8 mouse cellular contexts compared by ENCODE assay signal in the genomic region with DNA sequence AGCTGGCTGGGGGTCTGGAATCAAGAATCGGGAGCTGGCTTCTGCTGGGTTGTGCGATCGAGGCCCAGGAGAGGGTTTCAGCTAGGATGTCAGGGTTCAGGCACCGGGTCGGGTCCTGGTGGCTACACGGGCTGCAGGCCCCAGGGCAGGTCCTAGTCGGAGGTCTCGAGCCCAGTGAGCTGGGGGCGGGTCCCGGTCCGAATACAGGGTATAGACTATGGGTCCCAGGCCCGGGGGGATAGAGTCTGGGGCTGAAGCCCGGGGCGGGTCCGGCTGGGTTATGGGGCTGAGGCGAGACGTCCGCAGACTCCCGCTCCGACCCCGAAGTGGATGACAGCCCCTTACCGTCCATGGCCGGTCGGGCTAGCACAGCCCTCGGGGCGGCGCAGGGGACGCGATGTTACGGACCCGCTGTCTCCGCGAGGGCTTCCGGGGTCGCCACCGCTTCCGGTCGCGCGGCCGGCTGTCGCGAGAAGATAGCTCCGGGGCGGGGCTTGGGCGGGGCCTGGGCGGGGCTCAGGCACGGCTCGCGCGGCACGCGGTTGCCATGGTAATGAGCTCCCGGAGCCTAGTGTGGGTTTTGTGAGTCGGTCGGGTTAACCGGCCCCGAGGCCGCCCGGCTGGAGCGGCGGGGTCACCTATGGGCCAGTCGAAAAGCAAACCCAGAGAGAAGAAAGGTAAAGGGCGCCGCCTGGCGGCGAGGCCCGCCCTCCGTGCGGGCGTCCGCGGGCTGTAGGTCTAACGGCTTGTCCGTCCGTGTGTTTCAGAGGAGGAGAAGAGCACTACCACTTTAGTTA. TPM values are rescaled to one million over a fixed set of nuclear protein-coding genes. Genes with fewer than 3 reads are reported as not detected.
DNase-seq lines count a peak whose midpoint lies in the region; ATAC-seq lines count a peak whose summit lies in the region.

Gene Chmp1a, minus strand, starts transcription at position 443 of the 797 bp plus-strand sequence.
Gene Spata33, plus strand, starts transcription at position 512 of the 797 bp plus-strand sequence.

- peaks cover 3% of the 10 kb centered on the region for H3K36me3 ChIP-seq in forebrain, embryonic 16.5 days (ENCODE audit: control insufficient read depth, insufficient read depth)
- peaks cover 11% of the 10 kb centered on the region for H3K36me3 ChIP-seq in lung, embryonic 16.5 days (ENCODE audit: control insufficient read depth, insufficient read depth, low read length)

- no peaks in the 10 kb centered on the region; the same call in 1 of the 2 replicates for H3K27me3 ChIP-seq in forebrain, embryonic 16.5 days (replicated peaks; ENCODE audit: control insufficient read depth, insufficient read depth, low read length)
- H3K27me3 ChIP-seq in lung, embryonic 16.5 days (ENCODE audit: control insufficient read depth, insufficient read depth, low read depth, low read length), result no peaks in the 10 kb centered on the region

- intact Hi-C loops in heart, postnatal 36 days (cut with DNase I), result no loop called here

- peak within 1 kb of the TSS; percentile 77 for H3K9ac ChIP-seq in forebrain, embryonic 16.5 days (replicated peaks; ENCODE audit: low read depth, low read length)
- H3K9ac ChIP-seq in lung, embryonic 16.5 days (ENCODE audit: low read length), result peak within 1 kb of the TSS; percentile 98

- H3K9me3 ChIP-seq in forebrain, embryonic 16.5 days (ENCODE audit: control insufficient read depth, low read length), result no peaks in the 10 kb centered on the region
- no peaks in the 10 kb centered on the region for H3K9me3 ChIP-seq in lung, embryonic 16.5 days (ENCODE audit: control insufficient read depth, low read length)

- WGBS in forebrain, embryonic 16.5 days, result under 1% methylated on average over 75 of the region's 76 CpGs
- under 1% methylated on average over 62 of the region's 76 CpGs for WGBS in lung, embryonic 16.5 days

- H3K4me3 ChIP-seq in forebrain, embryonic 16.5 days (replicated peaks; ENCODE audit: low read length), result peak within 1 kb of the TSS; percentile 64
- peak within 1 kb of the TSS; percentile 92 for H3K4me3 ChIP-seq in lung, embryonic 16.5 days (ENCODE audit: low read length)

- no peak within 1 kb of the TSS for H3K27ac ChIP-seq in forebrain, embryonic 16.5 days (ENCODE audit: low read length)
- H3K27ac ChIP-seq in lung, embryonic 16.5 days (ENCODE audit: low read length), result peak within 1 kb of the TSS; percentile 35

- peak; percentile 55 for DNase-seq in MEL-GATA-1-ER (ENCODE audit: extremely low read depth, low read depth)
- peak; percentile 85 to 88 for DNase-seq in cerebellum, adult 18-20 months
- peak; percentile 83 to 91 for DNase-seq in heart, postnatal 36 days
- DNase-seq in layer of hippocampus, adult 8-10 months (ENCODE audit: low spot score in 2 of 2), result peak; percentile 82 to 85
- DNase-seq in ovary, adult 18-20 months (ENCODE audit: low spot score), result peak; percentile 95
- DNase-seq in thymus, postnatal 0 days (ENCODE audit: low spot score), result peak; percentile 93

- peak; percentile 97 for ATAC-seq in forebrain, embryonic 16.5 days
- ATAC-seq in lung, embryonic 16.5 days (ENCODE audit: low read depth), result peak; percentile 97

- H3K4me2 ChIP-seq in forebrain, embryonic 16.5 days (ENCODE audit: low read length), result peak within 1 kb of the TSS; percentile 92
- H3K4me2 ChIP-seq in lung, embryonic 16.5 days (ENCODE audit: low read depth, low read length), result peak within 1 kb of the TSS; percentile 88

- peaks cover 15% of the 10 kb centered on the region for H3K4me1 ChIP-seq in forebrain, embryonic 16.5 days (replicated peaks; ENCODE audit: control insufficient read depth, insufficient read depth, low read length)
- peaks cover 13% of the 10 kb centered on the region for H3K4me1 ChIP-seq in lung, embryonic 16.5 days (replicated peaks; ENCODE audit: control insufficient read depth, insufficient read depth, low read length)

RNA-seq across cellular contexts. Expression of gene Chmp1a, which starts in this region (rescaled TPM):
- 238 and 248 TPM in 2 replicates for polyA plus RNA-seq in forebrain, embryonic 16.5 days (2015; fragmentation: Nextera tagmentation; extraction: Ambion mirVana)
- 10 to 100 TPM; 53.9 to 69.1 TPM for total RNA-seq in heart, postnatal 36 days (2021)
- total RNA-seq in layer of hippocampus, adult 8-10 months (2022), result 100 to 1,000 TPM in 3 of 4 experiments, 10 to 100 TPM in 1; 95.9 to 131 (median 123) TPM
- 138 and 147 TPM in 2 replicates for polyA plus RNA-seq in lung, embryonic 16.5 days (2015; fragmentation: Nextera tagmentation; extraction: Ambion mirVana)
- 144 and 151 TPM in 2 replicates for polyA plus RNA-seq in thymus, postnatal 0 days (2015; fragmentation: Nextera tagmentation; extraction: Ambion mirVana)

RNA-seq across cellular contexts. Expression of gene Spata33, which starts in this region (rescaled TPM):
- 5.9 and 6.3 TPM in 2 replicates for polyA plus RNA-seq in forebrain, embryonic 16.5 days (2015; fragmentation: Nextera tagmentation; extraction: Ambion mirVana)
- 10 to 100 TPM; 22.5 to 27.2 TPM for total RNA-seq in heart, postnatal 36 days (2021)
- total RNA-seq in layer of hippocampus, adult 8-10 months (2022), result 1 to 10 TPM; 5.5 to 9.7 (median 6.6) TPM
- polyA plus RNA-seq in lung, embryonic 16.5 days (2015; fragmentation: Nextera tagmentation; extraction: Ambion mirVana), result 6.7 and 7.1 TPM in 2 replicates
- 1.0 and 2.2 TPM in 2 replicates for polyA plus RNA-seq in thymus, postnatal 0 days (2015; fragmentation: Nextera tagmentation; extraction: Ambion mirVana)
